Mouse (Mus musculus): ENCODE data around the gene Hhat. TPM values are rescaled to one million over a fixed set of nuclear protein-coding genes. Genes with fewer than 3 reads are reported as not detected.
A peak's percentile ranks its signal among the peaks of the same experiment; 100 is the strongest.

Hhat gene
- total RNA-seq, 2 experiments from 2014 or later, result 1.2 to 1.8 TPM

DNA sequence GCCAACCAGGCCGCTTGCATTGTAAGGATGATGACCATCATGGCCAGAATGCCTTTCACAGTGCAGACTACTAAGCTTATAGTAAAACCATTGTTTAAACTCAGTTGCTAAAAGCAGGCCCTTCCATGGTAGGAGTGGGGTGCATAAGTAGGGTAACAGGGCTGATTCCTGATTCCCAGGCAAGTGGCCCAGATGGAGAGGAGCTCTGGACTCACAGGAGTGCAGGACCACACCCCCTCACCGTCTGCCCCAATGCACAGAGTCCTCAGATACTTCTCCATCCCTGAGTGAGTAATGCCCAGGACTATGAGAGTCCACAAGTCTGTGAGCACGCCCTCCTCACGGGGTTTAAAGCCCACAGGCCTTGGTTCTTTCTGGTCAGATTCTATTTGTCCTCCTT, 175.6 kb downstream of the Hhat start:
- DNase-seq (ENCODE audit: low spot score in 2 of 2), result no peak
- intact Hi-C loops (cut with DNase I), result no loop called here

DNA sequence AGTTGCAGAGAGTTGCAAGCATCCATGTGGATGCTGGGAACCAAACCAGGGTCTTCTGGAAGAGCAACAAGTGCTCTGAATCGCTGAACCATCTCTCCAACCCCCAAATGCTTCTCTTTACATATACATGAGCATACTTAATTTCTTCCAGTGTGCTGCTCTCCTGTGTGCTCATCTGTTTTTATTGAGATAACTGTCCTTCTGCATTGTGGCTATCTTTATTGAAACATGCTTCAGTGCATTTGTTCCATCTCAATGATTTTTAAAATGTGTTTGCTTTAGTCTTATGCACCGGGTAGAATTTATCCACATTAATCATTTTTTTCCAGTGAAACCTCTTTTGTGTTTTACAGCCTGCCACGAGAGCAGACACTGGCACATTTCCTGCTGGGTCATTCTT, 177.5 kb downstream of the Hhat start:
- intact Hi-C loops (cut with DNase I), result no loop called here
- no peak for DNase-seq (ENCODE audit: low spot score in 2 of 2)

DNA sequence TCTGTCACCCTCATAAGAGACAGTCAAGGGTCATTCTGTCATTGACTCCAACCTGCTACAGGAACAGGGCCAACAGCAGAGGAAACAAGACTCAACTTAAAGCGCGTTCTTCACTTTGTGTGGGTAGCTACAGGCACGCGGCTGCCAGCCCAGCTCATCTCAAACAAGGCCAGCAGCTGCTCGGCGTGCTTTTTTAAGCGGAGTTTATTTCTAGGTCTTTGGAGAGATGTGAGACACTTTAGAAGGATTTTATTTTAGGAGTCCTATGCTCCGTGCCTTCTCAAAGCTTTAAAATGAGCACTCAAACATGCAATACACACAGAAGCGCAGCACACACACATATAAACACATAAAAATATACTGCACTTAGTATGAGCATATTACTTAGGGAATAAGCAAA, 183.6 kb downstream of the Hhat start:
- intact Hi-C loops (cut with DNase I), result loop anchor here (5.0 to 10.0 kb wide), 2 partner anchors 140 to 253 kb away; no protein-coding TSS in a partner anchor
- DNase-seq (ENCODE audit: low spot score in 2 of 2), result peak; percentile 80 to 91

DNA sequence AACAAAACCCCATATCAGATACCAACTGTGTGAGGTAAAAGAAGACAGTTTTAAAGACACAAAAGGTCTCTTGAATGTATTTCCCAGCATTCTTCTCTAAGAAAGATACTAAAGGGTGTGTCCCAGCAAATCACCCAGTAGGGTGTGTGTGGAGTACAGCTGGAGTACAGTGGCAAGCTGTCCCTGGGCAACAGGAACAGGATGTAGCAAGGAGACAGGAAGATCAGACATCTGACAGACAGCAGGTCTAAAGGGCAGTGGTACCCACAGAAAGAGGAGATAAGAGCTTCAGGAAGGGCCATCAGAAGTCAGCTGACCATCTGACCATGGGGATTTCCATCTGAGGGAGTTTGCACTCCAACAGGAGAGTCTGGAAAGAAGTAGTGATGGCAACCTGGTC, 185.7 kb downstream of the Hhat start:
- intact Hi-C loops (cut with DNase I), result loop anchor here (5.0 to 10.0 kb wide), 2 partner anchors 138 to 250 kb away; no protein-coding TSS in a partner anchor
- no peak for DNase-seq (ENCODE audit: low spot score in 2 of 2)

DNA sequence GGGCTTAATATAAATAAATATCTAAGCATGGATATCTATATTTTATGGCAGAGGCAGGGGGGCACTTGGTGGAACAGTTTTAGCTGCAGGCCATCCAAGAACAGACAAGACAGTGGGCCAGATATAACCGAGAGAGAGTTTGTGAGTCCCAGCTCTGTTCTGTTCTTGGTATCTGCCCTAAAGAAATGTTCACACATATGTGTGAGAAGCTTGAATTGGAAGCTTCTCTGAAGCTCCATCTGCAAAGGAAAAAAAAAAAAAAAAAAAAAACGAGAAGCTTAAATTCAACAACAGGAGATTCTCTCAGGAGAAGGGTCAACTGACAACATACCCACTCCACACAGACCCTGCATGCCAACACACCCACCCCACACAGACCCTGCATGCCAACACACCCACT, 188.1 kb downstream of the Hhat start:
- intact Hi-C loops (cut with DNase I), result loop anchor here (10.0 kb wide), 1 partner anchor 248 kb away; no protein-coding TSS in a partner anchor
- peak in 1 of 2 experiments; percentile 45 for DNase-seq (ENCODE audit: low spot score in 2 of 2)

DNA sequence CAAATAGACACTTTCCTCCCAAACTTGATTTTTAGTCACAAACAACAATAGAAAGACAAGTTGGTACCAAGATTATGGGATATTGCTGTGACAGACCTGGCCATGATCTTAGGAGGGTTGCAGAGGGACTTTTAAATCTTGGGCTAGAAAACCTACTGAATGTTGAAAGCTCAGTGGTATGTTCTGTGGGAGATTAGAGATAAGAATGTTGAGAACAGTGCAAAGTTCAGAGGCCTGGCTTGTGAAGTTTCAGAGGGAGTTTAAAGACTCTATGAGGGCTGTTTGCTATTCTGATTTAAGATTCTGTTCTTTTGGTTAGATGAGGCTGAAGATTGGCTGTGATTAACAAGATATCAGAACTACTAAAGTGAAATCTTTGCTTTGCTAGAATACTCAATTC, 206.3 kb downstream of the Hhat start:
- intact Hi-C loops (cut with DNase I), result no loop called here

DNA sequence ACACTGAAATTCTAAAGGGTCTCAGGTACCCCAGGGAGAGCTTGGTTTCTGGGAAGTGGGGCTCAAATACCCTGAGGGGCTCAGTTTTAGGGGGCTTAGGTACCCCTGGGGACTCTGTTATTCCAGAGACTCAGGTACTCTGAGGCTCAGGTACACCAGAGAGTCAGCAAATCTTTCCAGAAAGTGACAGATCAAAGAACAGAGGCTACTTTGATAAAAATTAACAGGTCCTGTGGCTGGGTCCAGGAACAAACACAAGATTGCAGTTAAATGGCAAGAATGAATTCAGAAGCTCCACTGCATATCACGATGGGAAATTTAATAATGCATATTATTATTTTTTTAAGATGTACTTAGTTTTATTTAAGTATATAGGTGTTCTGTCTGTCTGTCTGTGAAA, 211.7 kb downstream of the Hhat start:
- DNase-seq (ENCODE audit: low spot score in 2 of 2), result no peak
- intact Hi-C loops (cut with DNase I), result no loop called here

More for the DNA sequence above, 206.3 kb downstream of the Hhat start:
- no peak for DNase-seq (ENCODE audit: low spot score in 2 of 2)

DNA sequence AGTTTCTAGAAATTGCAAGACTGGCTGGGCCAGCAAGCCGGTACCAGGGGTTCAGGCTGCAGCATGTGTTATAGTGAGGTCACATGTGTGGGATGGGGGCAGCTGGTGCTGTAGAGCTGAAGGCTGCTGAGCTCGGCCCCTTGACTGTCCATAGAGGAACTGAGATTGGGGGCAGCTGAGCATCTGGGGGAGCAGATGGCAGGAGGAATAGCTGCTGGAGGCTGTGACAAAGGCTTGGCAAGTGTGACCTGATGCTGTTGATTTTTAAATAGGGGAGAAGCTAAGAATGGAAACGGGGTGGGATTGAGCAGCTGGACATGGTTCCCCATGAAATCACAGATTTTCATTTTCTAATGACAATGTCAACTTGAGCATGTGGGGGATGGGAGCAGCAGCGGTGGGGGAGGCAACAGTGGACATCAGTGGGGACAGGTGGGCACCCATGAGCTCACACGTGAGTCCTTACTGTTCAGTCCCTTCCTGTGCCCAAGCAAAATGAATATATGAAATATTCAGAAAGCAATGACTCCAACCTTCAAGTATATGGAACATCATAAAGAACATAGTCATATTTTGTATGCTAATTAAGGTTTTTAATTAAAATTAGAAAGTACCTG, 212.9 kb downstream of the Hhat start:
- intact Hi-C loops (cut with DNase I), result no loop called here
- peak in 1 of 2 experiments; percentile 21 for DNase-seq (ENCODE audit: low spot score in 2 of 2)

DNA sequence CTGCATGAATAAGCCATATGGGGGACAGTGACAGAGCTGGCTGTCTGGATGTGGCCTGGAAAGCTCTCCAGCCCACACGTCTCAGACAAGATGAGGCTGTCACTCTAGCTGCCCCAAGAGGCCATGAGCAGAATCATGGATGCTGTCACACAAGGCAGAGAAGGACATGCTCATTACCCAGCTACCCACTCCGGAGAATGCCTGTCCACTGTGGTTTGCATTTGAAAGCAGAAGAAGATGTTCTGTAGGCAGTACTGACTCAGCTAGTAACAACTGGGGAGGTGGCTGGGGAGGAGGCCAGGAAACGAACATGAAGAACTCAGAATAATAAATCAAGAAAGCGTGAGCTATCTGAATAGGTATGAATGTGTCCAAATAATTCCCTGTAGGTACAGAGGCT, 215.5 kb downstream of the Hhat start:
- intact Hi-C loops (cut with DNase I), result no loop called here
- peak; percentile 18 to 25 for DNase-seq (ENCODE audit: low spot score in 2 of 2)

DNA sequence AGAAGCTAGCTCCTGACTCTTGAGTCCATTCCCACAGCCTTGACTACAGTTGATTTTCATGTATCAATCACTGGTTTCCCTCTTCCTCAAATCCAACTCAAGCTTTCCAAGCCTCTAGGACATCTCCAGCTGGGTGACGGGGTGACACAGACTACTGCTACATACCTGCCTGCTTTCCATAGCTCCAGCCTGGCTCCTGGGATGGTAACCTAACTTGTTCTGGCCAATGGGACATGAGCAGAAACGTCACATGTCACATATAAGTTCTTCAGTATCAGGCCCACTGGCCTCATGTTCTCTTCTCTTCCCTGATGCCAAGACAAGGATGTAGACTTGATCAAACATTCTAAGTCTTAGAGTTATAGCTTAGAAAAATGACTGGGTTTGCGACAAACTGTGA, 220.5 kb downstream of the Hhat start:
- no peak for DNase-seq (ENCODE audit: low spot score in 2 of 2)
- intact Hi-C loops (cut with DNase I), result no loop called here

DNA sequence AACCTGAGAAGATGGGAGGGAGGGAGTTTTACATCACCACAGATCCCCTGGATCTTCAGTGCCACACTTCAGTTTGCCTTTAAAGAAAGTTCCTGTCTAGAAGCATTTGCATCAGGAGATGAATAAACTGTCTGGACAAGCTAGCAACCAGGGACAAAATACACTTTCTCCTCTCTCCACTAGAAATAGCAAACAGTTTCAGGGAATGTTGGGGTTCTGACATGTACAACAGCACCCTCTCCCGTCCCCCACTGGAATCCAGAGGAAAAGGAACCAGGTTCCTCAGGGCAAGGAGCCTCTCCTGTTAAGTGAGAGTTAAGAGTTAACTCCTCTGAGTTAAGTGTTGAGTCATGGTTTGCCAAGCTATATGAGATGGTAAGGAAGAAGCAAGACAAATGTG, 224.2 kb downstream of the Hhat start:
- intact Hi-C loops (cut with DNase I), result no loop called here
- no peak for DNase-seq (ENCODE audit: low spot score in 2 of 2)

DNA sequence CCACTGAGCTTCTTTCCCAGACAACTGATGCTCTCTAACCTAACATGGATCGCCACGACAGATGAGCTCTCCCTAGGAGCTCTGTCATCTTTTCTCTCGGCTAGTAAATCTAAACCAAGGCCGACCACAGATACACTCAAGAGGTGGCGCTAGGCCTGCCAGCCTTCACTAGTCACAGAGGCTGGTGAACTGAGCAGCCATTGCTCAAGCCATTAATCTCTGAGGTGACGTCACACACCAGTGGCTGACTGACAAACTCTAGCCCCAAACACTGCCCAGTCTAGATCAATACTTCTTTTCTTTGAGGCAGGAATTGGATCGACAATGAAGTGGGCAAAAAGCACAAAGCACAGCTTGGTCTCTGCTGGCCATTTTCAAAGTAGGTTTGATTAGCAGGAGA, 226.1 kb downstream of the Hhat start:
- intact Hi-C loops (cut with DNase I), result no loop called here
- no peak for DNase-seq (ENCODE audit: low spot score in 2 of 2)

DNA sequence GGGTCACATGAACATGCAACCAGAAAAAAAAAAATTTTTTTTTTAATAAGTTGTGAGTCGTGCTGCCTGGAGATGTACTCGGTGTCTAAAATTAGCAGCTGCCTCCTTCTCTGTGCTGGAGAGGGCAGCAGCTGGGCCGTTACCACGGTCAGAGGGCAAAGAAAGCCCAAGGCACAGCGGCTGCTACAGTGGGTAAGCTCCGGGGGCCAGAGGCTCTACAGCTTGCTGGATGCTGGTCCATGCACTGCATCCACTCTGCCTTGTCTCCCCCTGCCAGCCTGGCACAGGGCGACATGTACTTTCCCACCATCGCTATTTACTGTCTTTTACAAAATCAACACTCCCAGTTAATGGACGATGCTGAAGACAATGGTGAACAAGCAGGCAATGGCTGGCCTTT, 226.9 kb downstream of the Hhat start:
- no peak for DNase-seq (ENCODE audit: low spot score in 2 of 2)
- intact Hi-C loops (cut with DNase I), result no loop called here

DNA sequence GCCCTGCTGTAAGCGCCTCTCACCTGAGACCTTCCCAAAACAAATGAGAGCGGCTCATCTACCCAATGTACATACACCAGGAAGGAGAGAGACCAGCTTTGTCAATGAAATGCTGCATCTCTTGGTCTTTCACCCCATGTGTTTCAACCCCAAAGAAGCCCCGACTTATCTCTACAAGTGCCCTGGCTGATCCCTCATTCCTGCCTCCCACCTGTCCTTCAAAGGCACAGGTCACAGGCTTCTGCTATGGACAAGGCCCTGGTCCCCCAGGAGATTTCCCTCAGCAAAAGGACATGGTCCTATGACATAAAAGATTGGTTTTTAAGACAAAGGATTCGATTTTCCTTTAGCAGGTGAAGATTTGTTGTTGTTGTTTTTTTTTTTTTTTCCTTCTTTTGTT, 227.3 kb downstream of the Hhat start:
- intact Hi-C loops (cut with DNase I), result no loop called here

DNA sequence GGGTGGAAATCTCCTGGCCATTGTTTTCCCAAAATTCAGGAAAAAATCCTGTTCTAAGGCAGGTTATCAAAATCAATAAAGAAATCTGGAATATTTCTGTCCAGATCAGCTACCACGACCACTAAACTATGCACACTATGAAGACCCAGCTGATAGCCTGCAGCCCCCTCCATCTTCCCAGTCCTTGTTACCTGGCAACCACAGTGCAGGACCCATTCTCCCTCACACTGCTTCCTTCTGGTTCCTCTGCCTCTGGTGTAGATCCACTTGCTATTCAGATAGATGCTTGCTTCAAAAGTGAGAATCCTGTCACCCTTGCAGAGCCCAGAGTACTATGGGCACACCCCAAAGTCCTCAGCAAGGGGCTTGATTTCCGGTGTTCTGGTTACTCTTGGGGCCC, 228.9 kb downstream of the Hhat start:
- intact Hi-C loops (cut with DNase I), result no loop called here
- DNase-seq (ENCODE audit: low spot score in 2 of 2), result no peak

More for the DNA sequence above, 227.3 kb downstream of the Hhat start:
- DNase-seq (ENCODE audit: low spot score in 2 of 2), result no peak

DNA sequence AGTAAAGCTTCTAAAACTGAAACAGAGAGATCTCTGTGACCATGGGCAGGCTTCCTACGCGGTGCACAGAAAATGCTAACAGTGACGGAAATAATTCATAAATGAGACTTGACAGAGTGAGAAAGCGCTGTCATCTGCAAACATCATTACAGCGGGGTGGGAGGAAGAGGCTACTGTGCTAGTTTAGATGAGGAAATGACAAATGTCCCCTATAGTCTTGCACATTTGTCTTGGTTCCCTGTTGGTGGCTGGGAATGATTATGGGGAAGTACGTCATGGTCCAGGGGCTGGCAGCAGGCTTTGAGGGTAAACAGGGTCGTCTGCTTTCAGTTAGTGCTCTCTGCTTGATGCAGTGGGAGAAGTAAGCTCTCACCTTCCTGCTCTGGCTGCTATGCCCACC, 233.9 kb downstream of the Hhat start:
- no peak for DNase-seq (ENCODE audit: low spot score in 2 of 2)
- intact Hi-C loops (cut with DNase I), result no loop called here

DNA sequence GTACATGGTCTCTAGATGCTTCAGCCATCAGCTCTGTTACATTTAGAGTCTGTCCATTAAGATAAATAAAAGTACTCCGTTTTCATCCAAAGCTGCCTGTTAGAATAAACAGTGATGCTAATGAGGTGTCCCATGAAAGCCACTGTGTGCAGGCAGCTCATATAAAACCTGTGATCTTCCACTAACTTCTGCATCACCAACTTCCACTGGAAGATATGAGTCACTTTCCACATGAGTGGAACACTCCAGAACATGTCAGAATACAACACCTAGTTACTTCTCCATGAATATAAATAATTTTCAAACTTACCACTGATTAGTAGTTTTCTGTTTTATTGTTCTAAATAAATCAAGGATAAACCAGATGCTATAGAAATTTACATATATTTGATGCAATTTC, 234.6 kb downstream of the Hhat start:
- DNase-seq (ENCODE audit: low spot score in 2 of 2), result no peak

DNA sequence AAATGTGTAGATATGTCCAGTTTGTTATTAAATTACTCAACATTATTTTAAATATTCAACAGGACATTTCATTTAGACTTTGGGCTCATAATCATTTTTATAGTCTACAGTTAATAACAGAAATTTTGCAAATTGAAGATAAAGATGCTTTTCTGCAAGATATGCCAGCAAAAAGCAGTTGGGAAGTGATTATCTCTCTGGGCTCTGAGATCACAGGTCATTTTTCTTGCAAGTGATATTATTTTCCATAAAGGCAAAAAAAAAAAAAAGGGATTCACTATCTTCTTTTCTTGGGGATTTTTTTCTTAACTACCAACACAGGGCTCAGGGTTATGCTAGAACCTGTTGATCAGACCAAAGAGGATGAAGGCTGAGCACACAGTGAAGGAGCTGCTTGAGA, 238.0 kb downstream of the Hhat start:
- intact Hi-C loops (cut with DNase I), result no loop called here
- no peak for DNase-seq (ENCODE audit: low spot score in 2 of 2)

More for the DNA sequence above, 234.6 kb downstream of the Hhat start:
- intact Hi-C loops (cut with DNase I), result no loop called here

DNA sequence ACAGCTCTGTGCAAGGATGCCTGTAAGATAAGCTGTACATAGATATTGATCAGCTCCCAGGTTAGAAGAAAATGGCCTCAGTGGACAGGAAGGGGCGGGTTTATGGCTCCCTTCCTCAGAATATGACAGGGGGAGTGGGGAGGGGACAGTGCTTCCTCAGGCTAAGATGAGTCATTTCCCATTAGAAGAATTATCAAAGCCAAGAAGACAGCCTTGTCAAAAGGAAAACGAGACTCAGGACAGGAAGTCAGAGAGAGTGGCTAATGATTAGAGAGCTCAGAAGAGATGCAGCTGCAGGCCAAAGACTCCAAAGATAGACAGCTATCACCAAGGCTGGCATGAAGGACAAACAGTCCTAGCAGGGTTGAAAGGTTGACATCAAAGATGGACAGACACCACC, 238.8 kb downstream of the Hhat start:
- intact Hi-C loops (cut with DNase I), result no loop called here
- DNase-seq (ENCODE audit: low spot score in 2 of 2), result no peak

DNA sequence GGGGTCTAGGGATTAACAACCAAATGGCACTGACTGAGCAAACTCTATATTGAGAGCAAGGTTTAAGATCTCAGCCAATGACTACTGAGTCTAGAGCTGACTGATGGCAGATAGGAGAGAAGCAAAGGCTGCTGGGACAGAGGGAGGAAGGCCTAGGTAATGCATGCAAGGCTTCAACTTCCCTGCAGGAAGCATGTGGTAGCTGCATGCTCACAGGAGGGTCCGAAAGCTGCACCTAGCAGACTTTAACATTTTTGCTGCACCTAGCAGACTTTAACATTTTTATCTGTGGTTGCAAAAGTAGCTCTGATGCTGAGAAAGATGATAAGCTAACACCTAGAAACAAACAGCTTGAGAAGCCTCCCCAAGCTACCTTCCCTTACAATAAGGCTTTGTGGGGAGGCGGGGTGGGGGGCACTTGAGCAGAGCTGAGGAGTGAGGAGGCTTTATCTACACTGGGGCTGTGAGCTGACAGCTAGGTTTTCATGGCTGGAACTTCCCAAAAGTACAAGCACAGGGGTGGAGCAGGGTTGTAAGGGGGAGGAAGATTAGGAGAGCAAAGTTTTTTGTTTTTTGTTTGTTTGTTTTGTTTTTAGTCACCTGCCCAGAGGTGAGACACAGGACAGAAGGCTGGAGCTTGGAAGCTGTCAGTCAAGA, 239.4 kb downstream of the Hhat start:
- DNase-seq (ENCODE audit: low spot score in 2 of 2), result no peak
- intact Hi-C loops (cut with DNase I), result no loop called here

DNA sequence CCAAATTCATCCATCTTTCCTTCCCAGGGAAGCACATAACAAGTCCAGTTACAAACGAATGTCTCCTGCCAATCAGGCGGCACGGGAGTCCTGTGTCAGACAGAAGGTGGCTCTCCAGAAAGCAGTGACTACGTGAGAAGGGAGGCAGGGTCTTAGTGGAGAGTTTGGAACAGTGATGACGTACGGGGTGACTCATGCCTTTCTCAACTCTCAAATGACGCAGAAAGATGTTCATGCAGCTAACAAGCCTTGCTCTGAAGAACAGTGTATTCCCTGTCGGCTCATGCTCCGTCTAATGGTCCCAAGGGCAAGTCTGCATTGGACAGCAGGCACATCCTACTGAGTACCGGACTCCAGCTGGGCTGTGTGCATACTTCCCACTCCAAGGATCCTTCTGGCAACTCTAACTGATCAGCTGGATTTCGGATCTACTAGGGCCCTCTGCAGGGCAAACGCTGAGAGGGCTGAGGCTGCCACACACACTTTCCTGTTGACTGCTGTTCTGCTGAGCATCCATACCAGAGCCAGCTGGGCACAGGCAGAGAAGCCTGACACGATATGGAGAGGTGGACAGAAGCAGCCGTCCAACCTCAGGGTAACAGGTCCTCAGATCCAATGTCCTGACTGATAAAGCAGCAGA, 245.2 kb downstream of the Hhat start:
- intact Hi-C loops (cut with DNase I), result no loop called here
- peak in 1 of 2 experiments; percentile 54 for DNase-seq (ENCODE audit: low spot score in 2 of 2)
